Mouse (Mus musculus) embryonic facial prominence, embryonic 15.5 days (tissue): ENCODE data around the gene Atp2a1. TPM values are rescaled to one million over a fixed set of nuclear protein-coding genes. Genes with fewer than 3 reads are reported as not detected.
A peak's percentile ranks its signal among the peaks of the same experiment; 100 is the strongest.
"Not testable (repeated sequence)": the region's sequence is repeated elsewhere in the genome, so short reads cannot be mapped to it uniquely, and the experiment has no call there.

Experiments used
- ATAC-seq: fragments of 200-750 bp; cut with Nextera tagmentation; 2 replicates; pipeline ENCODE4 v1.8.0; 2017; ENCODE audit warnings: low read depth, moderate TSS enrichment; ENCODE audit not compliant: insufficient number of reproducible peaks, low FRiP score, low TSS enrichment
- H3K27ac ChIP-seq: fragments of 300-500 bp; sonication (generic); replicated peaks from 2 replicates; pipeline ENCODE4 v1.5.1; 2015; ENCODE audit warnings: mild to moderate bottlenecking, inconsistent platforms
- H3K27me3 ChIP-seq: fragments of 300-500 bp; sonication (generic); 2 replicates; pipeline ENCODE4 v1.6.1; 2015; ENCODE audit warnings: inconsistent platforms
- H3K36me3 ChIP-seq: fragments of 300-500 bp; sonication (generic); 2 replicates; pipeline ENCODE4 v1.6.1; 2015; ENCODE audit warnings: mild to moderate bottlenecking, inconsistent platforms
- H3K4me1 ChIP-seq: fragments of 300-500 bp; sonication (generic); 2 replicates; pipeline ENCODE4 v1.6.1; 2015; ENCODE audit warnings: inconsistent platforms
- H3K4me2 ChIP-seq: fragments of 300-500 bp; sonication (generic); replicated peaks from 2 replicates; pipeline ENCODE4 v1.6.1; 2015; ENCODE audit warnings: mild to moderate bottlenecking, inconsistent platforms
- H3K4me3 ChIP-seq: fragments of 300-500 bp; sonication (generic); replicated peaks from 2 replicates; pipeline ENCODE4 v1.5.1; 2015; ENCODE audit warnings: mild to moderate bottlenecking, inconsistent platforms
- H3K9ac ChIP-seq: fragments of 300-500 bp; sonication (generic); 2 replicates; pipeline ENCODE4 v1.6.1; 2015; ENCODE audit warnings: inconsistent platforms
- H3K9me3 ChIP-seq: fragments of 300-500 bp; sonication (generic); replicated peaks from 2 replicates; pipeline ENCODE4 v1.6.1; 2016; ENCODE audit warnings: inconsistent platforms
- WGBS: fragments of 180-500 bp; shearing (Covaris S2); methylation state at CpG from one replicate; pipeline ENCODE4 v1.1.7; 2015; 5-methylcytosine and 5-hydroxymethylcytosine counted together
- polyA plus RNA-seq: library from polyadenylated mRNA; unstranded; fragments of >200 nt; fragmentation: Nextera tagmentation; extraction: Ambion mirVana; gene quantifications from 2 replicates; pipeline ENCODE4 v1.2.1, GENCODE M21; 2015

Gene Atp2a1
- polyA plus RNA-seq, 1 experiment from 2014 or later = 103 TPM

- Histone ChIP-seq H3K4me2 (no peak overlapping the region), H3K4me1 (no peaks in the 10 kb centered on the region), H3K9ac (no peak overlapping the region), H3K27me3 (no peaks in the 10 kb centered on the region), H3K4me3 (no peak overlapping the region), H3K9me3 (no peaks in the 10 kb centered on the region), H3K27ac (no peak overlapping the region), H3K36me3 (peaks cover 95% of the 10 kb centered on the region)
- WGBS = 80% methylated on average over 6 of the region's 6 CpGs
- ATAC-seq = no peak
Observed at GRCm38 (mm10) chr7:126494120-126494519, 31.2 kb upstream of the Atp2a1 start.

GRCm38 (mm10) chr7:126491973-126492372 lies 29.1 kb upstream of the Atp2a1 start:
- H3K4me1 ChIP-seq = peaks cover 9% of the 10 kb centered on the region
- no peak for ATAC-seq
- H3K9ac ChIP-seq = no peak overlapping the region
- 58% methylated on average over 11 of the region's 11 CpGs for WGBS
- H3K9me3 ChIP-seq = no peaks in the 10 kb centered on the region
- H3K27ac ChIP-seq = no peak overlapping the region
- no peak overlapping the region for H3K4me3 ChIP-seq
- H3K36me3 ChIP-seq = peaks cover 81% of the 10 kb centered on the region
- H3K4me2 ChIP-seq = no peak overlapping the region
- H3K27me3 ChIP-seq = no peaks in the 10 kb centered on the region

GRCm38 (mm10) chr7:126491005-126491404 lies 28.1 kb upstream of the Atp2a1 start:
- Histone ChIP-seq H3K4me1 (peaks cover 9% of the 10 kb centered on the region), H3K27me3 (no peaks in the 10 kb centered on the region), H3K9ac (no peak overlapping the region), H3K4me3 (no peak overlapping the region), H3K4me2 (no peak overlapping the region), H3K9me3 (no peaks in the 10 kb centered on the region), H3K27ac (no peak overlapping the region), H3K36me3 (peaks cover 71% of the 10 kb centered on the region)
- no peak for ATAC-seq
- 80% methylated on average over 1 of the region's 1 CpGs for WGBS

GRCm38 (mm10) chr7:126487617-126488385 lies 24.9 kb upstream of the Atp2a1 start:
- Histone ChIP-seq H3K36me3 (peaks cover 39% of the 10 kb centered on the region), H3K4me1 (peaks cover 11% of the 10 kb centered on the region), H3K4me2 (peak overlapping the region; percentile 75), H3K9ac (peak overlapping the region; percentile 62), H3K4me3 (peak overlapping the region; percentile 74)
- H3K27me3 ChIP-seq, H3K27ac ChIP-seq, ATAC-seq, H3K9me3 ChIP-seq: not testable (repeated sequence)
- 13% methylated on average over 25 of the region's 25 CpGs for WGBS

- Histone ChIP-seq H3K9ac (peak within 1 kb of the TSS; percentile 62), H3K36me3 (peaks cover 32% of the 10 kb centered on the region), H3K4me2 (peak within 1 kb of the TSS; percentile 75), H3K9me3 (no peaks in the 10 kb centered on the region), H3K4me3 (peak within 1 kb of the TSS; percentile 74), H3K27ac (peak within 1 kb of the TSS; percentile 79), H3K4me1 (peaks cover 11% of the 10 kb centered on the region), H3K27me3 (no peaks in the 10 kb centered on the region)
- peak; percentile 93 for ATAC-seq
- under 1% methylated on average over 32 of the region's 32 CpGs for WGBS
Observed at GRCm38 (mm10) chr7:126487052-126487483, 24.2 kb upstream of the Atp2a1 start, which contains the start of gene Tufm. Gene Tufm (plus strand): TSS chr7:126487361.

GRCm38 (mm10) chr7:126482392-126482871 lies 19.5 kb upstream of the Atp2a1 start:
- 0 out of 2 replicates have a peak, but pooled peaks cover 2% of the 10 kb centered on the region for H3K4me1 ChIP-seq
- WGBS = 0% methylated on average over 23 of the region's 23 CpGs
- H3K4me3 ChIP-seq = peak overlapping the region; percentile 35
- ATAC-seq = peak; percentile 85
- H3K9me3 ChIP-seq = no peaks in the 10 kb centered on the region
- no peaks in the 10 kb centered on the region for H3K27me3 ChIP-seq
- H3K36me3 ChIP-seq = no peaks in the 10 kb centered on the region
- peak overlapping the region; percentile 79 for H3K27ac ChIP-seq
- peak overlapping the region; percentile 69 for H3K4me2 ChIP-seq
- H3K9ac ChIP-seq = 0 out of 2 replicates have a peak overlapping the region, but pooled peaks have one; percentile 23

GRCm38 (mm10) chr7:126481699-126482098 lies 18.8 kb upstream of the Atp2a1 start:
- 25% methylated on average over 5 of the region's 5 CpGs for WGBS
- Histone ChIP-seq H3K27me3 (no peaks in the 10 kb centered on the region), H3K36me3 (no peaks in the 10 kb centered on the region), H3K9me3 (no peaks in the 10 kb centered on the region), H3K27ac (no peak overlapping the region), H3K4me2 (no peak overlapping the region), H3K9ac (no peak overlapping the region), H3K4me3 (no peak overlapping the region), H3K4me1 (0 out of 2 replicates have a peak, but pooled peaks cover 2% of the 10 kb centered on the region)
- no peak for ATAC-seq

GRCm38 (mm10) chr7:126474993-126475581 lies 12.2 kb upstream of the Atp2a1 start, which contains the start of gene Sh2b1:
Gene Sh2b1 (minus strand): TSS chr7:126475424.
- Histone ChIP-seq H3K9me3 (no peaks in the 10 kb centered on the region), H3K36me3 (peaks cover 26% of the 10 kb centered on the region), H3K9ac (peak within 1 kb of the TSS; percentile 98), H3K27ac (peak within 1 kb of the TSS; percentile 95), H3K27me3 (no peaks in the 10 kb centered on the region), H3K4me2 (peak within 1 kb of the TSS; percentile 71), H3K4me3 (peak within 1 kb of the TSS; percentile 89), H3K4me1 (peaks cover 28% of the 10 kb centered on the region)
- peak; percentile 90 for ATAC-seq
- under 1% methylated on average over 53 of the region's 53 CpGs for WGBS

GRCm38 (mm10) chr7:126474486-126474955 lies 11.6 kb upstream of the Atp2a1 start:
- under 1% methylated on average over 27 of the region's 27 CpGs for WGBS
- H3K4me2 ChIP-seq = peak overlapping the region; percentile 71
- peak overlapping the region; percentile 89 for H3K4me3 ChIP-seq
- H3K27me3 ChIP-seq = no peaks in the 10 kb centered on the region
- H3K9me3 ChIP-seq = no peaks in the 10 kb centered on the region
- peak overlapping the region; percentile 95 for H3K27ac ChIP-seq
- peak overlapping the region; percentile 98 for H3K9ac ChIP-seq
- peaks cover 28% of the 10 kb centered on the region for H3K4me1 ChIP-seq
- H3K36me3 ChIP-seq = peaks cover 32% of the 10 kb centered on the region
- 0 out of 2 replicates have a peak, but pooled peaks have one; percentile 29 for ATAC-seq

GRCm38 (mm10) chr7:126473470-126474086 lies 10.7 kb upstream of the Atp2a1 start:
- H3K27me3 ChIP-seq = no peaks in the 10 kb centered on the region
- H3K36me3 ChIP-seq = peaks cover 41% of the 10 kb centered on the region
- H3K4me3 ChIP-seq = peak overlapping the region; percentile 89
- peaks cover 28% of the 10 kb centered on the region for H3K4me1 ChIP-seq
- no peak for ATAC-seq
- WGBS = 64% methylated on average over 9 of the region's 9 CpGs
- H3K27ac ChIP-seq = no peak overlapping the region
- no peak overlapping the region; the same call in 1 of the 2 replicates for H3K9ac ChIP-seq
- H3K9me3 ChIP-seq = no peaks in the 10 kb centered on the region
- peak overlapping the region; percentile 71 for H3K4me2 ChIP-seq

GRCm38 (mm10) chr7:126472713-126473112 lies 9.8 kb upstream of the Atp2a1 start:
- peaks cover 50% of the 10 kb centered on the region for H3K36me3 ChIP-seq
- H3K9me3 ChIP-seq = no peaks in the 10 kb centered on the region
- H3K4me1 ChIP-seq = peaks cover 28% of the 10 kb centered on the region
- no peak overlapping the region for H3K27ac ChIP-seq
- no peak overlapping the region for H3K4me2 ChIP-seq
- no peak overlapping the region for H3K9ac ChIP-seq
- no peak overlapping the region for H3K4me3 ChIP-seq
- no peak for ATAC-seq
- WGBS = 92% methylated on average over 16 of the region's 16 CpGs
- H3K27me3 ChIP-seq = no peaks in the 10 kb centered on the region
